Mouse (Mus musculus): ENCODE results near the gene Vmn2r46. TPM values are rescaled to one million over a fixed set of nuclear protein-coding genes. Genes with fewer than 3 reads are reported as not detected.
"Not testable (repeated sequence)": the region's sequence is repeated elsewhere in the genome, so short reads cannot be mapped to it uniquely, and the experiment has no call there.

Vmn2r46 gene
- total RNA-seq (2015; ENCODE audit: low replicate concordance): not detected in 2 replicates
- not detected in 2 replicates for total RNA-seq (2017; ENCODE audit: low replicate concordance)

DNA sequence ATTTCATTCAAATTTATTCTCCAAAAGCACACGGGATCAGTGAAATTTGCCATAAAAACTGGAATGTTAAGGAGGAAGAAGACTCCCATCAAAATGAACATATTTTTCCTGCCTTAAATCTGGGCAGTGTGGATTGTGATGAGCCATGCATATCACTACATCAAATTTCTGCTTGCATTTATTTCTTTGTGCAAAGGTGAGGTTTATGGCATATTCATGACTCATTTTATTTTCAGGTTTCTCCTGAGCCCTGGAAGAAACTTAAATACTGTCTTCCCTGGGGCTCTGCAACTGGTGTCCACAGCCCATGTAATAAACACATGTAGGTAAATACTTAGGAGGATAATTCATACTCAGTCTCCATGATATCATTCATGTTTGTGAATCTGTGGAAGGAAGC is at the start of gene Vmn2r46:
Vmn2r46 (minus strand) TSS at position 101 of the 400 bp plus-strand sequence.
- ATAC-seq (replicated peaks; ENCODE audit: low FRiP score, poor library complexity, severe bottlenecking): not testable (repeated sequence)

Other genes starting within 250 kb of the Vmn2r46 start
- gene Vmn2r47, start 70.8 kb upstream of the Vmn2r46 start, total RNA-seq (2015; ENCODE audit: low replicate concordance): not detected in 2 replicates
- gene Vmn2r47, start 70.8 kb upstream of the Vmn2r46 start, total RNA-seq (2017; ENCODE audit: low replicate concordance): not detected in 2 replicates
- gene Vmn2r48, start 183.0 kb upstream of the Vmn2r46 start, total RNA-seq (2015; ENCODE audit: low replicate concordance): not detected in 2 replicates
- not detected in 2 replicates for gene Vmn2r48, start 183.0 kb upstream of the Vmn2r46 start, total RNA-seq (2017; ENCODE audit: low replicate concordance)
- gene Vmn2r49, start 221.7 kb upstream of the Vmn2r46 start, total RNA-seq (2015; ENCODE audit: low replicate concordance): not detected in 2 replicates
- not detected in 2 replicates for gene Vmn2r49, start 221.7 kb upstream of the Vmn2r46 start, total RNA-seq (2017; ENCODE audit: low replicate concordance)